Mouse (Mus musculus): ENCODE data around the gene Hspa5.
"Not testable (repeated sequence)": the region's sequence is repeated elsewhere in the genome, so short reads cannot be mapped to it uniquely, and the experiment has no call there.

Hspa5 gene

GRCm38 (mm10) chr2:34770951-34771350 is 819 bp upstream of the Hspa5 start:
- DNase-seq (ENCODE audit: low spot score in 2 of 2), result no peak

DNA sequence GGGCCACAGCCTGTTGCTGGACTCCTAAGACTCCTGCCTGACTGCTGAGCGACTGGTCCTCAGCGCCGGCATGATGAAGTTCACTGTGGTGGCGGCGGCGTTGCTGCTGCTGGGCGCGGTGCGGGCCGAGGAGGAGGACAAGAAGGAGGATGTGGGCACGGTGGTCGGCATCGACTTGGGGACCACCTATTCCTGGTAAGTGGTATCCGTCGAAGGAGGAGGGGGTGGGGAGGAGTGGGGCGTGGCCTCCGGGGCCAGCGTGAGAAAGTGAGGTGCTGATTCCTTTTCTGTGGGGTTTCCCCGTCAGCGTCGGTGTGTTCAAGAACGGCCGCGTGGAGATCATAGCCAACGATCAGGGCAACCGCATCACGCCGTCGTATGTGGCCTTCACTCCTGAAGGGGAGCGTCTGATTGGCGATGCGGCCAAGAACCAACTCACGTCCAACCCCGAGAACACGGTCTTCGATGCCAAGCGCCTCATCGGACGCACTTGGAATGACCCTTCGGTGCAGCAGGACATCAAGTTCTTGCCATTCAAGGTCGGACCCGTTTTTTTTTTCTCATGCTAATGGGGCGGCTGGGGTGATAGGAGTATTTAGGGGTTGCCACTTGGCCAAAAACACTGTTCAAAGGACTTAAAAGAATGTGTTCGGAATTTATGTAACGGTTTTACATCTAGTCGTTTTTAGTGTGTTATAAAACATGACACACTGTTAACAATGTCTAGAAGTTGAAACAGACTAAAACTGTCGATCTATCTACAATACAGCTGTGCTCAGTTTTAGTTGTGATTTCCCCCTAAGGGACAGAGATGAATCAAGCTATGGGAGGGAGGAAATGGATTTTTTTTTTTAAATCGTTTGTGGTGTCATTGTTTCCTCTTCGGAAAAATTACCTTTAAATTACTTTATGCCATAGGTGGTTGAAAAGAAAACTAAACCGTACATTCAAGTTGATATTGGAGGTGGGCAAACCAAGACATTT is 774 bp downstream of the Hspa5 start:
- DNase-seq (ENCODE audit: low spot score in 2 of 2), result no peak

GRCm38 (mm10) chr2:34773673-34774072 is 1.9 kb downstream of the Hspa5 start:
- DNase-seq (ENCODE audit: low spot score in 2 of 2), result no peak

DNA sequence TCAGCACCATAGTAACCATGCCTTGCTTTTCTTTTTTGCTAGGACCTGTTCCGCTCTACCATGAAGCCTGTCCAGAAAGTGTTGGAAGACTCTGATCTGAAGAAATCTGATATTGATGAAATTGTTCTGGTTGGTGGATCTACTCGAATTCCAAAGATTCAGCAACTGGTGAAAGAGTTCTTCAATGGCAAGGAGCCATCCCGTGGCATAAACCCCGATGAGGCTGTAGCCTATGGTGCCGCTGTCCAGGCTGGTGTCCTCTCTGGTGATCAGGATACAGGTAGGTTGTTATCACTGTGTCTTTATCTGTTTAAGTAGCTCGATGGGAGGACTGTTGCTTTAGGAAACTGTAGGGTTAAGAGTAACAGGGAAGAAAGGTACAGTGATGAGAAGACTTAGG is 2.7 kb downstream of the Hspa5 start:
- DNase-seq (ENCODE audit: low spot score in 2 of 2), result no peak

DNA sequence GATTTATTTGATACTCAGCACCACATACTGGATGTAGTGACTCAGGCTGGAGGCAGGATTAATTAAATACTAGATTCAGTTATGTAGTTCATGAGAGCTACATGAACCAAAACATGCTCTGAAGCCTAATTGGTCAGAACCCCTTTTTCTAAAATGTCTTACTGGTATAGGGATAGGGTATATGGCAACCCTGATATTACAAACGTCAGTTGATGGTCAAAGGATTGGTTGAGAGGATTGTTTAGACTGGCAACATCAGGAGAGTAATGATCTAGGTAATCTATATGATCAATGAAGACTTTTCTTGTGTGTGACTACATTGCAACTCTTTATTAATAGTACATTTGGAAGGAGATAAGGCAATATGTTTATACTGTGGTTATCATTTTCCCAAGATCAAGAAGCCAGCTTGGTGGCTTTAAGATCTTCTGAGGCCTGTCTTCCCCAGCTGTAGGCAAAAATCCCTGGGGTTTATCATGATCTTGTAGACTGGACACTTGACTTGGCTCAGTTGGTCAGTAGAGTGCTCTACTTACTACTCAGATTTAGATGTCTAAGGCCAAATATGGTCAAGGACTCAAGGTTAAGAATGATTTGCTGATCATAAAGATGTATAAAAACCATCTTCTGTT is 5.6 kb downstream of the Hspa5 start:
- no peak for DNase-seq (ENCODE audit: low spot score in 2 of 2)

- no peak for DNase-seq (ENCODE audit: low spot score in 2 of 2)
Measured at GRCm38 (mm10) chr2:34783064-34784020, 11.6 kb downstream of the Hspa5 start.

DNA sequence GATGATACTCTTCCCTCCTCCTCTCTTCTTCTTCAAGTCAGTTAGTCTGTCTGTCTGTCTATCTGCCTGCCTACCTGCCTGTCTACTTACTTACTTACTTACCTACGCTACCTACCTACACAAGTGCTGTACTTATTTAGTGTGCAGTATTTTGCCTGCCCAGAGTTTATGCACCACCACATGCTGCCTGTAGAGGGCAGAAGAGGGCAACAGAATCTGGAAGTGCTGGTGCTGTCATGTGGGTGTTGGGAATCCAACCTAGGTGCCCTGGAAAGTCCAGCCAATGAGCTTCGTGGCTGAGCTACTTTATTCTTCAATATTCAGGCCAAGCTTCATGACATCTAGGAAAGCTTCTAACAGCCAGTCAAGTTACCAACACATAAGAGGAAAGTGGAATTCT is 12.3 kb downstream of the Hspa5 start:
- DNase-seq (ENCODE audit: low spot score in 2 of 2), result peak in 1 of 2 experiments; percentile 26

DNA sequence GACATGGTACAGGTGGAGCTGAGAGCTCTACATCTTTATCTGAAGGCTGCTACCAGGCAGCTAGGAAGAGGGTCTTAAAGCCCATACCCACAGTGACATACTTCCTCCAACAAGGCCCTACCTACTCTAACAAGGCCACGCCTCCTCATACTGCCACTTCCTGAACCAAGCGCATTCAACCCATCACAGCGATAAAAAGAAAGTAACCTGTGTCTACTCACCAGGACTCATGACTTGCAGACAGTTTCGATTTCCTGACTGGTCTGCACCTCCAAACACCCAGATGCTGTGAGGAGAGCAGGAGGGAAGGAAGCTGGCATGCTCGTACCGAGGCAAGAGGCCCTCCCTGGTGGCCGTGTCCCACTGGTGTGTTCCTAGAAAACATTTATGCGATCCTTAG is 18.5 kb downstream of the Hspa5 start:
- no peak for DNase-seq (ENCODE audit: low spot score in 2 of 2)

DNA sequence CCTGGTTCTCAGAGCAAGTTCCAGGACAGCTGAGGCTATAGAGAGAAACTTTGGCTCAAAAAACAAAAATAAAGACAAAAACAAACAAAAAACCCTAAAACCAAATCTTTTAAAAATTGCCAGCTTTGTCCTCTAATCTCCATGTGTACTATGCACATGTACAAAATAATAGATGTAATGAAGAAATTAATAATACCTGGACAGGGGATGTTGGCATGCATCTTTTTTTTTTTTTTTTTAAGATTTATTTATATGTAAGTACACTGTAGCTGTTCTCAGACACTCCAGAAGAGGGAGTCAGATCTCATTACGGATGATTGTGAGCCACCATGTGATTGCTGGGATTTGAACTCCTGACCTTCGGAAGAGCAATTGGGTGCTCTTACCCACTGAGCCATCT is 20.8 kb downstream of the Hspa5 start:
- not testable (repeated sequence) for DNase-seq (ENCODE audit: low spot score in 2 of 2)

DNA sequence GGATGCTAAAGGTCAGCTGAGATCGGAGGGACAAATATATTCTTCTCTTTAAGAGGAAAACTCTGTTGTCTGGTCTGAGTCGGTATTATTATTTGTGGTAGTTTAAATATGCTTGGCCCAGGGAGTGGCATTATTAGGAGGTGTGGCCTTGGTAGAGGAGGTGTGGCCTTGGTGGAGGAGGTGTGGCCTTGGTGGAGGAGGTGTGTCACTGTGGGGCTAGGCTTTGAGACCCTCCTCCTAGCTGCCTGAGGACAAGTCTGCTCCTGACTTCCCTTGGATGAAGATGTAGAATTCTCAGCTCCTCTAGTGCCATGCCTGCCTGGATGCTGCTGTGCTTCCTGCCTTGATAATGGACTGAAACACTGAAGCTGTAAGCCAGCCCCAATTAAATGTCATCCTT is 22.7 kb downstream of the Hspa5 start:
- no peak for DNase-seq (ENCODE audit: low spot score in 2 of 2)

GRCm38 (mm10) chr2:34795426-34795825 is 23.7 kb downstream of the Hspa5 start:
- no peak for DNase-seq (ENCODE audit: low spot score in 2 of 2)

DNA sequence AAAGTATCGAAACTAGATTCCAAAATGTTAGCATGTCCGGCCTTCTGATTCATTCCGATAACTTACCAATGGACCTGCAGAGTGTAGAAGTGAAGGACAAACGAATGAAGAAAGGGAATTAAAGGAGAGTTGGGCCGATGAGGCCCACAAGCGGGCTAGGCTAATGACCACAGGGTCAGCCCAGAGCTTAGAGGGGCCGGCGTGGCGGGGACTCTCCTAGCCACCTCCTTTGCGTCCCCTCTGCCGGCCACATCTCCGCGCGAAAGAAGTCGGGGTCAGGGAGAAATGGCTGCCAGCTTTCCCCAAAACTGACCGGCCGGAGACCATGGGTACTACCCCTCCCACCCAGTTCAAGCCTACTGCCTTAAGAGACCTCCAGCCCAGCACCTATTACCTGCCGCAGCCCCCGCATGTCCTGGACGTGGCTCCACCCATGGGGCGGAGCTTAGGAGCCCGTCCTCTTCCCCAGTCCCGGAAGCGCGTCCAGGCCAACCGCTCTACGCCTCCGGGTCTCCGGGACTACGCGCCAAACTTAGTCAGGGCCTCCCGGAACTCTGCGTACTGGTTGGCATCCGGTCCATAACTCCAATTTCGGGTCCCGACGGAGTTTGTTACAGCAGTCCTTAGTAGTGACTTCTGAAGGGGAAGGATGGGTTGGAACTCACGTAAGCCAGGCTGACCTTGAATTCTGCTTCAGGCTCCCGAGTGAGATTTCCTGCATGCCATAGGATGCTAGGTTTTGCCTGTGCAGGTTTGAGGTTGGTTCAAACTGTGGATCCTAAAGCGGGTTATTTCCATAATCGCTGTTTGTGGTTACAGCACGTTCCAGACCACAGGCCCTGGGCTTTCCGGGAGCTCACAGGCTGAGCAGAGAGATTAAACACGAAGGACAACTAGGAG is 27.8 kb downstream of the Hspa5 start, which contains the start of gene Rabepk:
Gene Rabepk, minus strand, starts transcription at position 556 of the 900 bp plus-strand sequence.
- DNase-seq (ENCODE audit: low spot score in 2 of 2), result peak; percentile 47 to 59

- DNase-seq (ENCODE audit: low spot score in 2 of 2), result no peak
Measured at GRCm38 (mm10) chr2:34800371-34800770, 28.6 kb downstream of the Hspa5 start.

DNA sequence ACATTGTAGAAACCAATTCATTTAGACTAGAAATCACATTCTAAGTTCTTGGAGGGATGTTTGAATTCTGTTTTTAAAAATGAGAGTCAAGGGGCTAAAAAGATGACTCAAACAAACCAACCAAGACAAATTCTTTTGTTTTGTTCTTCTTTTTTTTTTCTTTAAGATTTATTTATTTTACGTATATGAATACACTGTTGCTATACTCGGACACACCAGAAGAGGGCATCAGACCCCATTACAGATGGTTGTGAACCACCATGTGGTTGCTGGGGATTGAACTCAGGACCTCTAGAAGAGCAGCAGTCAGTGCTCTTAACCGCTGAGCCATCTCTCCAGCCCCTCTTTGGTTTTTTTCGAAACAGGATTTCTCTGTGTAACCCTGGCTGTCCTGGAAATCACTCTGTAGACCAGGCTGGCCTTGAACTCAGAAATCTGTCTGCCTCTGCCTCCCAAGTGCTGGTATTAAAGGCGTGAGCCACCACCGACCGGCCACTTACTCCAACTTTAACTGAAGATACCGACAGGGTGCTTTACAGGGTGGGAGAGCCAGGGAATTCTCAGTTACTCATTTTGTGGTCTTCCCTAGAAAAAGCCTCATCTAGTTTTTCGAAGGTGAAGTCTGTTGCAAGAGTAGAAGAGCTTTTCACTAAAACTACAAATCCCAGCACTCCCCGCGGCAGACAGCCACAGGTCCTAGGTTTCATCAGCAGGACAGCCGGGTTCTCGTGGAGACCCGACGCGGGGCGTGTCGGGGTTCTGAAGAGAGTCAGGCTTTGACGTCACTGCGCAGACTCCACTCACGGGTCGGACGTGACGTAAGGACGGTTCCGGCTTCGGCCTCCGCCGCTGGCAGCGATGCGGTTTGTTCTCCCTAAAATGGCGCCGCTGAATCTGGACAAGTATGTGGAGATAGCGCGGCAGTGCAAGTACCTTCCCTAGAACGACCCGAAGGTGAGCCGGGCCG is 30.0 kb downstream of the Hspa5 start:
- DNase-seq (ENCODE audit: low spot score in 2 of 2), result peak; percentile 87 to 95

GRCm38 (mm10) chr2:34802565-34803245 is 30.9 kb downstream of the Hspa5 start:
- DNase-seq (ENCODE audit: low spot score in 2 of 2), result peak in 1 of 2 experiments; percentile 22

DNA sequence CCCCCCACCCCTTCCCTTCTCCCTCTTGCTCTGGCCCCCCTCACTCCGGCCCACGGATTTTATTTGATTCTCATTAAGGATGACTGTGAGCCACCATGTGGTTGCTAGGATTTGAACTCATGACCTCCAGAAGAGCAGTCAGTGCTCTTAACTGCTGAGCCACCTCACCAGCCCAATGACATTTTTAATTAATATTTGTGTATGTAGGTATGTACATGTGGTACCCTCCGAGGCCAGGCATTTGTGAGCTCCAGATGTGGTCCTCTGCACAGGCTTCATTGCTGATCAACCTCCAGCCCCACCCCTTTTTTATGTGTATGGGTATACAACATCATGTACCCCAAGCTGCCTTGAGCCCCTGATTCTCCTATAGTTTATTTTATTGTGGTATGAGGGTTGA is 32.0 kb downstream of the Hspa5 start:
- no peak for DNase-seq (ENCODE audit: low spot score in 2 of 2)

- DNase-seq (ENCODE audit: low spot score in 2 of 2), result no peak
Measured at GRCm38 (mm10) chr2:34804172-34804571, 32.4 kb downstream of the Hspa5 start.

- DNase-seq (ENCODE audit: low spot score in 2 of 2), result no peak
Measured at GRCm38 (mm10) chr2:34804815-34805214, 33.0 kb downstream of the Hspa5 start.

Measured in cerebellum, postnatal 4 days (tissue).